Mouse (Mus musculus): Measurements from ENCODE around the gene Il3. TPM values are rescaled to one million over a fixed set of nuclear protein-coding genes. Genes with fewer than 3 reads are reported as not detected.

Gene Il3
- polyA plus RNA-seq, 1 experiment from 2014 or later = not detected

DNA sequence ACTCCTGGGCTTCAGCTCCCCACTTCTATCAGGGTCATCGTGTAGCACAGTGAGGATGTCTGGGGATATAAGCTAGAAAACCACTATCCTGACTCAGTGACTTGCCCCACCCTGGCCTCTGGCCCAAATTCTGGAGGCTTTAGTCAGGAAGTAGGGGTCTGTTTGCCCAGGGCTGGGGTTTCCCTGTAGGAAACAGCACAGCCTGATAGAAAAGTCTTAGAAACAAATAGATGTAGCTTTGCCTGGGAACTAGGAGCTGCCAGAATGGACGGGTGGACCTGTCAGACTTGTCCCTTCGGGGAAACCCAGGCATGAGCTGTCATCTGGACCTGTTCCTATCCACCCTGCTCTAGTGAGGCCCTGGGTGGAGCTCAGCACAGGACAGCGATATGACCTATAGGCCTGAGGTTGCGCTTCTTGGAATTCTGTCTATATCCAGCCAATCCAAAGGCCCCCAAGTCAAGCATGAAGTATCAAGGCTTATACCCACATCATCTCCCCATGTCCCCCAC, 42.5 kb downstream of the Il3 start:
- ATAC-seq = no peak
- 88% methylated on average over 5 of the region's 5 CpGs for WGBS
- no peaks in the 10 kb centered on the region for H3K9me3 ChIP-seq (ENCODE audit: control insufficient read depth, low read length)

DNA sequence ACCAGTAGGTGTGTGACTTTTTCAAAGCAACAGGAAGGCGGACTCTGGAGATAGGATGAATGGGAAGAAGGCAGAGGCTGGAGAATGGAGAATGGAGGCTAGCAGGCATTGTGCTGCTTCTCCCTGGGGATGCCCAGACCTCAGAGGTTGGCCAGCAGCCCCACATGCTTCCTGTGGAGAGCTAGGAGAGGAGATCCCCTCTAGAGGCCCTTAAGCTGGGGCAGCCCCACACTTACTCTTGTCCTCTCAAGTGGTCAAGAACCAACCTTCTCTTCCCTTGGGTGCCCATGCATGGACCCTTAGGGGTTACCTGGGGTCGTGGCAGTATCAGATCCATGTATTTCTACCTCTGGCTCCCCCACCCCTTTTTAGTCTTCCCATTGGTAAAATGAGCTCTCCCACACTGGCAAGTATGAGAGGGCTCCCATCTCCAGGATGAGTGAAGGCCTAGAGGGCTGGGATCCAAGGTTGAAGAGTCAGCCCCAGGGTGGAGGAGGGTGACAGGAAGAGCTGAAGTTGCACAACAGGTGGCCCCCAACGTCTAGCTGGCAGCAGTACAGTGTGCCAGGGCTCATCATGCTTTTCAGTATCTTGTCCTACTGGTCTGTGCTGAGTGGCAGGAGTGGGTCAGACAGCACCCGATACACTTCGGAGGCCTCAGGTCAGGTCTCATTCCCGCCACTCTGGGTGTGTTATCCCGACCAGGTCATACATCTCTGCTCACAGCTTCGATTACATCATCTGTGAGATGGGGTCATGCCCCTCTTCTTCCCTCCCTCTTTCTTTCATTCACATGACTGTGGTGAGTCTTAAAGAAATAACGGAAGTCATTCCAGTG, 43.2 kb downstream of the Il3 start:
- no peak for ATAC-seq
- Histone ChIP-seq H3K36me3 (ENCODE audit: control insufficient read depth, insufficient read depth, low read length) (no peaks in the 10 kb centered on the region), H3K4me2 (ENCODE audit: low read depth, low read length) (no peak overlapping the region), H3K4me3 (ENCODE audit: low read length) (no peak overlapping the region), H3K9ac (ENCODE audit: low read depth, low read length) (no peak overlapping the region), H3K9me3 (ENCODE audit: control insufficient read depth, low read length) (no peaks in the 10 kb centered on the region), H3K27me3 (replicated peaks; ENCODE audit: control insufficient read depth, insufficient read depth, low read length) (no peaks in the 10 kb centered on the region), H3K27ac (ENCODE audit: low read length) (no peak overlapping the region), H3K4me1 (ENCODE audit: control insufficient read depth, insufficient read depth, low read length) (no peaks in the 10 kb centered on the region)
- 80% methylated on average over 9 of the region's 9 CpGs for whole genome bisulfite sequencing

More for the DNA sequence above, 42.5 kb downstream of the Il3 start:
- Histone ChIP-seq H3K4me1 (ENCODE audit: control insufficient read depth, insufficient read depth, low read length) (no peaks in the 10 kb centered on the region), H3K4me3 (ENCODE audit: low read length) (no peak overlapping the region), H3K9ac (ENCODE audit: low read depth, low read length) (no peak overlapping the region), H3K4me2 (ENCODE audit: low read depth, low read length) (no peak overlapping the region), H3K27me3 (replicated peaks; ENCODE audit: control insufficient read depth, insufficient read depth, low read length) (no peaks in the 10 kb centered on the region), H3K27ac (ENCODE audit: low read length) (no peak overlapping the region), H3K36me3 (ENCODE audit: control insufficient read depth, insufficient read depth, low read length) (no peaks in the 10 kb centered on the region)

DNA sequence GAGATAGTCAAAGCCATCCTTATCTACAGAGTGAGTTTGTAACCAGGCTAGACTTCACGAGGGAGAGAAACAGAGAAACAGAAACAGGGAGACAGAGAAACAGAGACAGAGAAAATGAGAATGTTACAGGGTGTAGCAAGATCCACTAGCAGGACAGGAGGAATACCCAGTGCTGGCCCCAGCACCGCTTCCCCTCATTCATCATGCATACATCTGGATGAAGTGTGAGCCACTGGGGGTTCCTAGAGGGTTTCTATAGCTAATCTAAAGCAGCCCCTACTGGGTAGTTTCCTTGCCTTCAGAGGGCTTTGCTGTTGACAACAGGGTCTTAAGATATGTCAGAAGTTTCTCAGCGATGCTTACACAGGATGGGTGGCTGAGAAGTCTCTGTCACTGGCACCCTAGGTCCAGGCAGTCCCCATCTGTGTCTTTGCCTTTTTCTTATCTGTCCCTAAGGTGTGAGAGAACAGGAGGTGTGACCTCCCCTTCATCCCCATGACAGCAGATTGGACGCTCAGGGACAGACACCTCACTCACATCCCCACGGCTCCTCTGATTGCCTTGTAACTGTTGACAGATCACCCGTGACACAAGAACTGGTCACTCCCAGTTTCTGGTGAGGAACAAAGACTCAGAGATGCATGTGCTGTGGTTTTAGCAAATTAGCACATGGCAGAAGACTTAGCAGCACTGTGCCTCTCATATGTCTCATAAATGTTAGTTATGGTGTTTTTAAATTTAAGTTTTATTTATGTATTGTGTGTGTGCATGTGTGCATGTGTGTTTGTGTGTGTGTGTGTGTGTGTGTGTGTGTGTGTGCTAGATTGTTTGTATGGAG, 47.0 kb downstream of the Il3 start:
- Histone ChIP-seq H3K27ac (ENCODE audit: low read length) (no peak overlapping the region), H3K36me3 (ENCODE audit: control insufficient read depth, insufficient read depth, low read length) (no peaks in the 10 kb centered on the region), H3K9me3 (ENCODE audit: control insufficient read depth, low read length) (no peaks in the 10 kb centered on the region), H3K4me2 (ENCODE audit: low read depth, low read length) (no peak overlapping the region), H3K4me1 (ENCODE audit: control insufficient read depth, insufficient read depth, low read length) (no peaks in the 10 kb centered on the region), H3K9ac (ENCODE audit: low read depth, low read length) (no peak overlapping the region), H3K27me3 (replicated peaks; ENCODE audit: control insufficient read depth, insufficient read depth, low read length) (no peaks in the 10 kb centered on the region), H3K4me3 (ENCODE audit: low read length) (no peak overlapping the region)
- WGBS = 38% methylated on average over 6 of the region's 6 CpGs
- ATAC-seq = no peak

DNA sequence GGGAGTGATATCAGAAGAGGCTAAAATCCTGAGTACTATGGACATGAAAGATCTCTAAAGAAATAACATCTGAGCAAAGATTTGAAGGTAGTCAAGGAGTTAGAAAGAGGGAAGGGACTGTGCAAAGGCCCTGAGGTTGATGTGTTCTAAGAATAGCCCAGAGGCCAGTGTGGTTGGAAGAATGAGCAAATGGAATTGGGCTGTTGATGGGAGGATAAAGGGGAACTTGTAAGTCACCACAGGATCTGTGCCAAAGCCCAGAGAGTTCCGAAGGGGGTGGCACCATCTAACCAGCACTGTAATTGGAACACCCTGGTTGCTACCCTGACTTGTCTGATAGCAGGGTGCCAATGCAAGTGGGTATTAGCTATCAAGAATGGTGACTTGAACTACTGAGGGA, 47.9 kb downstream of the Il3 start:
- Histone ChIP-seq H3K27ac (ENCODE audit: low read length) (no peak overlapping the region), H3K36me3 (ENCODE audit: control insufficient read depth, insufficient read depth, low read length) (no peaks in the 10 kb centered on the region), H3K4me2 (ENCODE audit: low read depth, low read length) (no peak overlapping the region), H3K9me3 (ENCODE audit: control insufficient read depth, low read length) (no peaks in the 10 kb centered on the region), H3K27me3 (replicated peaks; ENCODE audit: control insufficient read depth, insufficient read depth, low read length) (no peaks in the 10 kb centered on the region), H3K4me1 (ENCODE audit: control insufficient read depth, insufficient read depth, low read length) (no peaks in the 10 kb centered on the region), H3K4me3 (ENCODE audit: low read length) (no peak overlapping the region), H3K9ac (ENCODE audit: low read depth, low read length) (no peak overlapping the region)
- no peak for ATAC-seq
- WGBS = 89% methylated on average over 1 of the region's 1 CpGs

DNA sequence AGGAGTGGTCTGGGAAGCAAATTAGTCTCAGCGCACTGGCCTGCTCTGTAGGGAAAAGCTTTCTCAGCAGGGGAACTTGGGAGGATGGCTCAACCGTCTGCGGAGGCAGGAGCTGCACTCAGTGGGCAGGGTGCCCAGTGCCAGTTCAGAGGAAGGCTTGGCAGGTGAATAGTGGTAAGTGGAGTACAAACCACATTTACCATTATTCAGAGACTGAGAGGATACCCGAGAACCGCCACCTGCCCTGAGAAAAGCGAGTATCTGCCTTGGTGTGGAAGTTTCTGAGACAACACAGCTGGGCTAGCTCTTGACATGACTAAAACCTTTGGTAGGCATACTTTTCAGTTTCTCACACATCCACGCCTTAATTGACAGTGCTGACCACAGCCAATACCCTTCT, 49.7 kb downstream of the Il3 start:
- H3K4me2 ChIP-seq (ENCODE audit: low read depth, low read length) = no peak overlapping the region
- H3K36me3 ChIP-seq (ENCODE audit: control insufficient read depth, insufficient read depth, low read length) = no peaks in the 10 kb centered on the region
- no peak overlapping the region for H3K9ac ChIP-seq (ENCODE audit: low read depth, low read length)
- no peaks in the 10 kb centered on the region for H3K4me1 ChIP-seq (ENCODE audit: control insufficient read depth, insufficient read depth, low read length)
- no peak for ATAC-seq
- 71% methylated on average over 7 of the region's 7 CpGs for WGBS
- no peaks in the 10 kb centered on the region for H3K27me3 ChIP-seq (replicated peaks; ENCODE audit: control insufficient read depth, insufficient read depth, low read length)
- H3K9me3 ChIP-seq (ENCODE audit: control insufficient read depth, low read length) = no peaks in the 10 kb centered on the region
- H3K4me3 ChIP-seq (ENCODE audit: low read length) = no peak overlapping the region
- H3K27ac ChIP-seq (ENCODE audit: low read length) = no peak overlapping the region

DNA sequence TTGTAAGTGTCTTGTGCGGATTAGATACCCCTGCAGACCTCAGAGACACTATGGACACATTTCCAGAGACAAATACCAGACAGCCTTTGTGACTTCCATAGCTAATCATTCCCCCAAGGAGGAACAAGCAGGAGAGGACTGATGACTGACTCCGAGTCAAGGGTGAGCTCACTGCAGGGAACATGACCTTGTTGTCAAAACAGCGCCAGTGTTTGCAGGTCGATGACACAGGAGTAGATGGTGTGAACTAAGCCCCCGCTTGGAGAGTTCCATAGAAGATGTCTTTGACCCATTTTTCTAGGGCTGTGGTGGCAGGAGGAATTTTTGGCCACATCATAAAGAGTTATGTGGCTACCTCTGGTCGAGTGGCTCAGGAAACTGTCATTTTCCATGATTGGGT, 51.0 kb downstream of the Il3 start:
- H3K4me3 ChIP-seq (ENCODE audit: low read length) = no peak overlapping the region
- no peaks in the 10 kb centered on the region for H3K9me3 ChIP-seq (ENCODE audit: control insufficient read depth, low read length)
- H3K27me3 ChIP-seq (replicated peaks; ENCODE audit: control insufficient read depth, insufficient read depth, low read length) = no peaks in the 10 kb centered on the region
- no peak for ATAC-seq
- no peak overlapping the region for H3K9ac ChIP-seq (ENCODE audit: low read depth, low read length)
- H3K36me3 ChIP-seq (ENCODE audit: control insufficient read depth, insufficient read depth, low read length) = no peaks in the 10 kb centered on the region
- H3K4me2 ChIP-seq (ENCODE audit: low read depth, low read length) = no peak overlapping the region
- 77% methylated on average over 6 of the region's 6 CpGs for WGBS
- H3K4me1 ChIP-seq (ENCODE audit: control insufficient read depth, insufficient read depth, low read length) = no peaks in the 10 kb centered on the region
- no peak overlapping the region for H3K27ac ChIP-seq (ENCODE audit: low read length)

Other genes with a start within 250 kb of the Il3 start
- 0.87 and 1.4 TPM in 2 replicates for gene Slc22a4, start 239.2 kb downstream of the Il3 start, polyA plus RNA-seq (2015; fragmentation: Nextera tagmentation; extraction: Ambion mirVana)
- gene Pdlim4, start 198.3 kb downstream of the Il3 start, polyA plus RNA-seq (2015; fragmentation: Nextera tagmentation; extraction: Ambion mirVana) = 35.7 and 37.8 TPM in 2 replicates
- 43.7 and 46.2 TPM in 2 replicates for gene P4ha2, start 167.2 kb downstream of the Il3 start, polyA plus RNA-seq (2015; fragmentation: Nextera tagmentation; extraction: Ambion mirVana)
- gene Csf2, start 17.6 kb downstream of the Il3 start, polyA plus RNA-seq (2015; fragmentation: Nextera tagmentation; extraction: Ambion mirVana) = 0.73 and 0.82 TPM in 2 replicates
- 1.5 TPM in 2 replicates for gene Acsl6, start 36.5 kb upstream of the Il3 start, polyA plus RNA-seq (2015; fragmentation: Nextera tagmentation; extraction: Ambion mirVana)
- not detected in 2 replicates for gene Meikin, start 103.4 kb upstream of the Il3 start, polyA plus RNA-seq (2015; fragmentation: Nextera tagmentation; extraction: Ambion mirVana)
- gene Fnip1, start 170.9 kb upstream of the Il3 start, polyA plus RNA-seq (2015; fragmentation: Nextera tagmentation; extraction: Ambion mirVana) = 7.6 and 8.8 TPM in 2 replicates

Measured in intestine, embryonic 16.5 days (tissue).